Mouse (Mus musculus) lung, embryonic 16.5 days (tissue): ENCODE measurements around the gene Epha8. TPM values are rescaled to one million over a fixed set of nuclear protein-coding genes. Genes with fewer than 3 reads are reported as not detected.

Experiments
- ATAC-seq: fragments of 200-750 bp; cut with Nextera tagmentation; 2 replicates; pipeline ENCODE4 v1.8.0; 2017; ENCODE audit warnings: low read depth, mild to moderate bottlenecking, moderate library complexity
- H3K27ac ChIP-seq: fragments of 300-500 bp; sonication (generic); 2 replicates; pipeline ENCODE4 v1.5.1; 2014; ENCODE audit warnings: mild to moderate bottlenecking, control low read depth, low read length
- H3K27me3 ChIP-seq: fragments of 300-500 bp; sonication (generic); 2 replicates; pipeline ENCODE4 v1.6.1; 2014; ENCODE audit warnings: low read depth, low read length, mixed read lengths; ENCODE audit not compliant: control insufficient read depth, insufficient read depth
- H3K36me3 ChIP-seq: fragments of 300-500 bp; sonication (generic); 2 replicates; pipeline ENCODE4 v1.6.1; 2014; ENCODE audit warnings: low read length; ENCODE audit not compliant: control insufficient read depth, insufficient read depth
- H3K4me1 ChIP-seq: fragments of 300-500 bp; sonication (generic); replicated peaks from 2 replicates; pipeline ENCODE4 v1.6.1; 2014; ENCODE audit warnings: low read length, mixed read lengths; ENCODE audit not compliant: control insufficient read depth, insufficient read depth
- H3K4me2 ChIP-seq: fragments of 300-500 bp; sonication (generic); 2 replicates; pipeline ENCODE4 v1.6.1; 2014; ENCODE audit warnings: low read depth, low read length, control low read depth
- H3K4me3 ChIP-seq: fragments of 300-500 bp; sonication (generic); 2 replicates; pipeline ENCODE4 v1.5.1; 2014; ENCODE audit warnings: mild to moderate bottlenecking, low read length, control low read depth
- H3K9ac ChIP-seq: fragments of 300-500 bp; sonication (generic); 2 replicates; pipeline ENCODE4 v1.6.1; 2014; ENCODE audit warnings: low read length, control low read depth
- H3K9me3 ChIP-seq: fragments of 300-500 bp; sonication (generic); 2 replicates; pipeline ENCODE4 v1.6.1; 2016; ENCODE audit warnings: low read length; ENCODE audit not compliant: control insufficient read depth
- WGBS: fragments of 180-500 bp; shearing (Covaris S2); extraction: QIAGEN DNeasy Blood & Tissue Kit; methylation state at CpG from one replicate; pipeline ENCODE4 v1.1.7; 2014; 5-methylcytosine and 5-hydroxymethylcytosine counted together
- polyA plus RNA-seq: library from polyadenylated mRNA; unstranded; fragments of >200 nt; fragmentation: Nextera tagmentation; extraction: Ambion mirVana; gene quantifications from 2 replicates; pipeline ENCODE4 v1.2.1, GENCODE M21; 2015

Epha8 gene
- polyA plus RNA-seq, 1 experiment from 2014 or later = not detected

DNA sequence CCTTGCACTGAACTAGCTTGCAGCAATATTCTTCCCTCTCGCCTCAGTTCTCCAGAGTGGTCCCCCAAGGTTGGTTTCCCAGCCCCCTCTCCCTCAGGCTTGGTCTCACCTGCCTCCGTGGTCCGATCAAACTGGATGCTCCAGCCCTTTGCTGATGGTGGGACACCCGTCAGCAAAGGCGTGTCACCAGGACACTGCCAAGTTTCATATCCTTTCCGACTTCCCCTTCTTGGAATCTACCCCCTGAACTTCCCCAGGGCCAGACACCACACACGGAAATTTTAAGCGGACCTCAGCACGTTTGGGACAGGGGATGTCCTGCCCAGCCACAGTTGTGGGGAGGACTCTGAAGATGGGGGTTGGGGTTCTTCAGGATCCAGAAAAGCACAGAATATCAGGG, 58.0 kb downstream of the Epha8 start, which contains the start of gene C1qa:
C1qa (minus strand) TSS at position 167 of the 400 bp plus-strand sequence.
- H3K9me3 ChIP-seq = no peaks in the 10 kb centered on the region
- no peaks in the 10 kb centered on the region for H3K36me3 ChIP-seq
- no peak within 1 kb of the TSS for H3K9ac ChIP-seq
- no peak within 1 kb of the TSS for H3K4me3 ChIP-seq
- ATAC-seq = no peak
- 67% methylated on average over 9 of the region's 9 CpGs for WGBS
- H3K4me1 ChIP-seq = no peaks in the 10 kb centered on the region
- no peak within 1 kb of the TSS for H3K27ac ChIP-seq
- H3K4me2 ChIP-seq = no peak within 1 kb of the TSS
- H3K27me3 ChIP-seq = peaks cover 13% of the 10 kb centered on the region

- no peak overlapping the region for H3K4me2 ChIP-seq
- no peak overlapping the region for H3K9ac ChIP-seq
- H3K36me3 ChIP-seq = no peaks in the 10 kb centered on the region
- no peaks in the 10 kb centered on the region for H3K4me1 ChIP-seq
- no peaks in the 10 kb centered on the region for H3K9me3 ChIP-seq
- 26% methylated on average over 9 of the region's 9 CpGs for WGBS
- H3K4me3 ChIP-seq = no peak overlapping the region
- no peak overlapping the region for H3K27ac ChIP-seq
- no peak for ATAC-seq
- H3K27me3 ChIP-seq = peaks cover 13% of the 10 kb centered on the region
These were observed 58.5 kb downstream of the Epha8 start for GRCm38 (mm10) chr4:136898084-136898598.

DNA sequence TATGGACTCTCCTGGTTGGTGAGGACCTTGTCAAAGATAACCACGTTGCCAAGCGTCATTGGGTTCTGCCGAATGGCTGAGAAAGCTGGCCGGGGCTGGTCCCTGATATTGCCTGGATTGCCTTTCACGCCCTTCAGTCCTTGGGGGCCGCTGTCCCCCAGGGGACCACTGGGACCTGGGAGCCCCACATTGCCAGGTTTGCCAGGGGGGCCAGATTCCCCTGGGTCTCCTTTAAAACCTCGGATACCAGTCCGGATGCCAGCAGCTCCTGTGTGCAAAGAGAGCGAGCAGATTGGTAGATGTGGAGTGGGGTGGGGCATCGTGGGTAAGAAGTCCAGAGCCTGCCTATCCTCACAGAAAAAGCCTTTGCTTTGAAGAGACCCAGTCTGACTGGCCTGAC, 60.2 kb downstream of the Epha8 start:
- no peak for ATAC-seq
- 30% methylated on average over 10 of the region's 10 CpGs for WGBS
- Histone ChIP-seq H3K4me3 (no peak overlapping the region), H3K27ac (no peak overlapping the region), H3K9ac (no peak overlapping the region), H3K4me1 (no peaks in the 10 kb centered on the region), H3K27me3 (peaks cover 13% of the 10 kb centered on the region), H3K9me3 (no peaks in the 10 kb centered on the region), H3K36me3 (no peaks in the 10 kb centered on the region), H3K4me2 (no peak overlapping the region)

DNA sequence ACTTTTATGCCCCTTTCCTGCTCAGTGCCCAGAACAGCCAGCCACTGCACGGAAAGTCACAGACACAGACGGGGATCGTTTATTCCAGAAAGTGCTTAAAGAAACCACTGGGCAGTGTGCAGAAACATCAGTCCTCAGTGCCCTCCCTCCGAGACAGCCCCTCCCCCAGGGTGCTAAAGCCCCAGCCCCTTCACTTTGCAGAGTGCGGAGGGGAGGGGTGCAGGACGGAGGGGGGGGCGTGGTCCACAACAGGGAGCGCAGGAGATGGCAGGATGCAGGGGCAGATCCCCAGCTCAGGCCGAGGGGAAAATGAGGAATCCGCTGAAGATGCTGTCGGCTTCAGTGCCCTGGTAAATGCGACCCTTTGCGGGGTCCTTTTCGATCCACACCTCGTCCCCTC, 60.8 kb downstream of the Epha8 start:
- peaks cover 13% of the 10 kb centered on the region for H3K27me3 ChIP-seq
- H3K4me1 ChIP-seq = no peaks in the 10 kb centered on the region
- H3K27ac ChIP-seq = no peak overlapping the region
- no peak for ATAC-seq
- no peak overlapping the region for H3K9ac ChIP-seq
- H3K9me3 ChIP-seq = no peaks in the 10 kb centered on the region
- WGBS = 5% methylated on average over 15 of the region's 15 CpGs
- H3K36me3 ChIP-seq = no peaks in the 10 kb centered on the region
- H3K4me3 ChIP-seq = no peak overlapping the region
- H3K4me2 ChIP-seq = no peak overlapping the region

- no peaks in the 10 kb centered on the region for H3K4me1 ChIP-seq
- no peak overlapping the region for H3K4me3 ChIP-seq
- H3K9ac ChIP-seq = no peak overlapping the region
- H3K27ac ChIP-seq = no peak overlapping the region
- no peak for ATAC-seq
- no peaks in the 10 kb centered on the region for H3K9me3 ChIP-seq
- peaks cover 13% of the 10 kb centered on the region for H3K27me3 ChIP-seq
- no peaks in the 10 kb centered on the region for H3K36me3 ChIP-seq
- no peak overlapping the region for H3K4me2 ChIP-seq
- 66% methylated on average over 4 of the region's 4 CpGs for WGBS
These were observed 61.8 kb downstream of the Epha8 start for GRCm38 (mm10) chr4:136894821-136895220.

DNA sequence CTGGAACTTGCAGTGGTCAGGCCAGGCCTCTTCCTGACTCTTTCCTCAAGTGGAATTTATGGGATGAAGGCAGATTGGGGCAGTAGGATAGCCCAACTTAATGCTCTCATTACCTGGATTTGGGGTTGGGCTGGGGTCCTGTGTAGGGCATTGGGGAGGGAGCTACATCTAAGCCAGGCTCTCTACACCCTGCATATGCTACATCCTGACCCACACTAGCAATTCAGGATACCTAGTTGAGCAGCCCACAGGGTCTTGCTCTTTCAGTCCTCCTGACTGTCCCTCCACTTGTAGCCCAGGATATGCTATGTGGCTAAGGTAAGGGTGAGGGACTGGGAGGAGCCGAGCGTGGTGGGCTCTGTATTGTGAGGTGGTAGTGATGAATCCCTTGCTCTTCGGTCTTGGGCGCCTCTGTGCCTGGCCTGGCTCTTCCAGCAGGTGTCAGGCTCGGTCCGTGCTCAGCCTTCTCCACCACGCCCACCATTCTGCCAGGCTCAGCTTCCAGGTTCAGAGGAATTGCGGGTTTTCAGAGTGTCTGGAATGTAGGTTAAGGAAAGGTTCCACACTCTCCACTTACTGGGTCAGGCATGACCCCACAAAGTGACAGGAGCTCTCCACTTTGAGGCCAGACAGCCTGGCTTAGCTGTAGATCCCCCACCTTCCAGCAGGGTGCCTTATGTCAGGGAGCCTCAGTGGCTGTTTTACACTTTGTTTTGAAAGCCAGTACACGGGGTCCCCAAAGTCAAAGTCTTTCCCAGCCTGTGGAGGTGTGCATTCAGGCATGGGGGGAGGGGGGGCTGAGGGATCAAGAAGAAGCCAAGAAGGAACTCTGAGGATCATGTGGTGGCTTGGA, 62.7 kb downstream of the Epha8 start:
- 5% methylated on average over 9 of the region's 9 CpGs for WGBS
- Histone ChIP-seq H3K4me3 (no peak overlapping the region), H3K9me3 (no peaks in the 10 kb centered on the region), H3K4me2 (no peak overlapping the region), H3K36me3 (no peaks in the 10 kb centered on the region), H3K27ac (no peak overlapping the region), H3K27me3 (peaks cover 13% of the 10 kb centered on the region), H3K4me1 (no peaks in the 10 kb centered on the region), H3K9ac (no peak overlapping the region)
- no peak for ATAC-seq

- Histone ChIP-seq H3K4me2 (no peak within 1 kb of the TSS), H3K27ac (no peak within 1 kb of the TSS), H3K4me3 (no peak within 1 kb of the TSS), H3K9ac (no peak within 1 kb of the TSS), H3K36me3 (no peaks in the 10 kb centered on the region), H3K4me1 (no peaks in the 10 kb centered on the region), H3K9me3 (no peaks in the 10 kb centered on the region), H3K27me3 (peaks cover 13% of the 10 kb centered on the region)
- no peak for ATAC-seq
- WGBS = 52% methylated on average over 5 of the region's 5 CpGs
These were observed 63.8 kb downstream of the Epha8 start, which contains the start of gene C1qc for GRCm38 (mm10) chr4:136892811-136893210. Gene C1qc, minus strand, starts transcription at chr4:136893065.

- Histone ChIP-seq H3K9ac (no peak overlapping the region), H3K36me3 (no peaks in the 10 kb centered on the region), H3K4me1 (no peaks in the 10 kb centered on the region), H3K4me3 (no peak overlapping the region), H3K9me3 (no peaks in the 10 kb centered on the region), H3K4me2 (no peak overlapping the region), H3K27ac (no peak overlapping the region), H3K27me3 (peaks cover 13% of the 10 kb centered on the region)
- no peak for ATAC-seq
- WGBS = 55% methylated on average over 7 of the region's 7 CpGs
These were observed 64.2 kb downstream of the Epha8 start for GRCm38 (mm10) chr4:136892371-136892770.

DNA sequence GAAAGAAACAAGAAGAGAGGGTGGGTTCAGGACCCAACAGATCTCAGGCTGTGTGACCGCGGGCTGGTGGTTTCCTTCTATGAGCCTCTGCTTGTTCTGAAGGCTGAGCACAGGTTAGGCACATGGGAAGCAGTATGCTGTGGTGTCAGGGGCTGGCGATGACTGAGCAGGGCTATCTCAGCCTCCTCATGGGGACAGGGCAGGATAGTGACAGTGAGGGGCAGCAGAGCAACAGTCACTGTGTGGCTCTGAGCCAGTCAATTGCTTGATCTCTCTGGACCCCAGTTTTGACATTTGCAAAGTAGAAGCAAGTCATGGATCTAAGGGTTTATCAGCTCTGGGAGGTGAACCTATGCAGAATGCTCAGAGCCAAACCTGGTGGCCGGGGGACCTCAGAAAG, 65.5 kb downstream of the Epha8 start:
- WGBS = 79% methylated on average over 4 of the region's 4 CpGs
- H3K4me3 ChIP-seq = no peak overlapping the region
- no peaks in the 10 kb centered on the region for H3K36me3 ChIP-seq
- no peaks in the 10 kb centered on the region for H3K9me3 ChIP-seq
- no peak for ATAC-seq
- H3K4me1 ChIP-seq = no peaks in the 10 kb centered on the region
- H3K27ac ChIP-seq = no peak overlapping the region
- H3K9ac ChIP-seq = no peak overlapping the region
- peaks cover 8% of the 10 kb centered on the region for H3K27me3 ChIP-seq
- H3K4me2 ChIP-seq = no peak overlapping the region
